Mouse (Mus musculus) testis, postnatal 10 days (tissue): Measurements from ENCODE around the gene Ndel1.

Experiments used
- DNase-seq: peaks from one replicate; pipeline ENCODE4 v3.0.0; 2021; ENCODE audit warnings: low spot score

The Ndel1 gene

GRCm38 (mm10) chr11:68871748-68872147 lies at the start of gene Ndel1:
Gene Ndel1, minus strand, starts transcription at chr11:68871858.
- no peak for DNase-seq

GRCm38 (mm10) chr11:68914566-68914965 lies 42.9 kb upstream of the Ndel1 start:
- DNase-seq: no peak

GRCm38 (mm10) chr11:68911531-68912177 lies 40.0 kb upstream of the Ndel1 start:
- no peak for DNase-seq

DNA sequence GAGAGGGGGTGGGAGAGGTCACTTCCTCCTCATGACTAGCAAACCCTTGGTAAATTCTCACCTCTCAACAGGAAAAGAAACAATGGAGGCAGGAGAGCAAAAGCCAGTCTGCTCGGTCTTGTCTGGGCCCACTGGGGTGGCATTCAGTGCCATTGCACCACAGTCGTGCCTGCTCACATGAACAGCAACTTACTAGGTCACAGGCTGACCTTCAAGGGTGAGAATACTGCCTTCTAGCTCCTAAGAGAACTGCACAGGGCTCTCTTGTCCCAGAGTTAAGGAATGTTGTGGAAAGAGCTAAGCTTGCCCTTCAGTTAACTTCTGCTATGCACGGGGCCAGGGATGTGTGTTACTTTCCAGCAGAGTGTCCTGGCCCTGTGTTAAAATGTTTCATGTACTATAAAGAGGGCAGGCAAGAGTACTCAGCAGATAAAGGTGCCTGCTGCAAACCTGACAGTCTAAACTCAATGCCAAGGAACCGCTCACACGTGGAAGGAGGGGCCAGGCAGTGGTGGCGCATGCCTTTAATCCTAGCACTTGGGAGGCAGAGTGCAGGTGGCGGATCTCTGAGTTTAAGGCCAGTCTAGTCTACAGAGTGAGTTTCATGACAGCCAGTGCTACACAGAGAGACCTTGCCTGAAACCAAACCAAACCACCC lies 37.3 kb upstream of the Ndel1 start:
- no peak for DNase-seq

GRCm38 (mm10) chr11:68907251-68907650 lies 35.6 kb upstream of the Ndel1 start:
- DNase-seq: no peak

DNA sequence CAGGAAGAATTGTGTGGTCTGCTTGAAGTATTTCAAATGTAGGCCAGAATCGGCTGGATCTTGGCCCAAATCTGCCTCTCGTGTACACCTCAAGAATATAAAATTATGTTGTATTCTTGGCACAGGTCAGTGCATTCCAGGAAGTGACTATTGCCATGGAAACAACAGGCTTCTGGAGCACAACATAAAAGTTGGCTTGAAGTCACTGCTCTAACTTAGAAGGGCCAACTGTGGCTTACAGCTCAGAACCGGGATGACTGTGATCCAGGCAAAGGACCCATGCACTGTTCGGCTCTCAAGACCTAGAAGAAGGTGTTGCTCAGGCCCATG lies 34.8 kb upstream of the Ndel1 start:
- DNase-seq: no peak

GRCm38 (mm10) chr11:68905665-68906460 lies 34.2 kb upstream of the Ndel1 start:
- DNase-seq: no peak

GRCm38 (mm10) chr11:68905138-68905531 lies 33.5 kb upstream of the Ndel1 start:
- no peak for DNase-seq

DNA sequence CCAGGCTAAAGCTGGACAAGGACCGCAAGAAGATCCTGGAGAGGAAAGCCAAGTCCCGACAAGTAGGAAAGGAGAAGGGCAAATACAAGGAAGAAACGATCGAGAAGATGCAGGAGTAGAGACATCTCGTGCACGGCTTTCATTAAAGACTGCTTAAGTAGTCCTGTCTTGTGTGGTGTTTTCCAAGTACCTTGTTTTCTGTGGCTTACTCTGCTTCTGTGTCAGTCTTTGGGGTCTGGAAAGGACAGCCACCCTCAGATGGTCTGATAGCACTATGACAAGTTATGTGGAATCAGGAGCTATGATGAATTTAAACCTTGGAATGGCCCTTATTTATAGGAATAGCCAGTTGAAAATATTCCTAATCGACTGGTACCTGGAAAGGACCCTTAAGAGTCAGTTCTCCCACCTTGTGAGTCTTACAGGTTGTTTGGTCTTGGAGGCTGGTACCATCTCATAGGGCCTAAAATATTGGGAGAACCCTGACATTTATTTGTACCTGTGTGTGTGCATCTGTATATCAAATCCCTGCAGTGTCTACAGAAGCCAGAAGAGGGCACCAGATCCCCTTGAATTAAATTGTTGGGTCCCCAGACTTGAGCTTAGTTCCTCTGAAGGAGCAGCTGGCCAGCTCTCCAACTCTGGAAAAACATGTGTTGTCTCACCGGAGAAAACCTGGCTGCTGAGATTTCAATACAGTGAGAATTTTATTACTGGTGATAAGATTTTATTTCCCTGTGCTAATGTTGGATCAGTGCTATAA lies 32.9 kb upstream of the Ndel1 start:
- DNase-seq: peak; percentile 82

DNA sequence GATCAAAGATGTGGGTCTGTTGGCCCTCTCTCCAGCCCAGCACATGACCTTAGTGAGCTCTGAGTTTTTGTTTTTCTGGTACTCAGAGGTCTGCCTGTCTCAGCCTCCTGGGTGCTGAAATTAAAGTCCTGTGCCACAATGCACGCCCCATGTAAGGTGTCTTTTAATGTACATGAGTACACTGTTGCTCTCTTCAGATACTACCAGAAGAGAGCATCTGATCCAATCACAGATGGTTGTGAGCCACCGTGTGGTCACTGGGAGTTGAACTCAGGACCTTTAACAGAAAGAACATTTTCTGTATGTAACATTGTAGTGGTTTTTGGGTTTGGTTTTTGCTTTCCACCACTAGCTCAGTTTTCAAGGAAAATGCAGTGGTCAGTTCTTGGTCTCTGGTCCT lies 32.1 kb upstream of the Ndel1 start:
- no peak for DNase-seq

- no peak for DNase-seq
Observed at GRCm38 (mm10) chr11:68902823-68903222, 31.2 kb upstream of the Ndel1 start.

- no peak for DNase-seq
Observed at GRCm38 (mm10) chr11:68902367-68902766, 30.7 kb upstream of the Ndel1 start.

GRCm38 (mm10) chr11:68902047-68902364 lies 30.3 kb upstream of the Ndel1 start:
- DNase-seq: no peak

GRCm38 (mm10) chr11:68901351-68902046 lies 29.8 kb upstream of the Ndel1 start, which contains the start of gene Rpl26:
Gene Rpl26, plus strand, starts transcription at chr11:68901583.
- DNase-seq: peak; percentile 98

DNA sequence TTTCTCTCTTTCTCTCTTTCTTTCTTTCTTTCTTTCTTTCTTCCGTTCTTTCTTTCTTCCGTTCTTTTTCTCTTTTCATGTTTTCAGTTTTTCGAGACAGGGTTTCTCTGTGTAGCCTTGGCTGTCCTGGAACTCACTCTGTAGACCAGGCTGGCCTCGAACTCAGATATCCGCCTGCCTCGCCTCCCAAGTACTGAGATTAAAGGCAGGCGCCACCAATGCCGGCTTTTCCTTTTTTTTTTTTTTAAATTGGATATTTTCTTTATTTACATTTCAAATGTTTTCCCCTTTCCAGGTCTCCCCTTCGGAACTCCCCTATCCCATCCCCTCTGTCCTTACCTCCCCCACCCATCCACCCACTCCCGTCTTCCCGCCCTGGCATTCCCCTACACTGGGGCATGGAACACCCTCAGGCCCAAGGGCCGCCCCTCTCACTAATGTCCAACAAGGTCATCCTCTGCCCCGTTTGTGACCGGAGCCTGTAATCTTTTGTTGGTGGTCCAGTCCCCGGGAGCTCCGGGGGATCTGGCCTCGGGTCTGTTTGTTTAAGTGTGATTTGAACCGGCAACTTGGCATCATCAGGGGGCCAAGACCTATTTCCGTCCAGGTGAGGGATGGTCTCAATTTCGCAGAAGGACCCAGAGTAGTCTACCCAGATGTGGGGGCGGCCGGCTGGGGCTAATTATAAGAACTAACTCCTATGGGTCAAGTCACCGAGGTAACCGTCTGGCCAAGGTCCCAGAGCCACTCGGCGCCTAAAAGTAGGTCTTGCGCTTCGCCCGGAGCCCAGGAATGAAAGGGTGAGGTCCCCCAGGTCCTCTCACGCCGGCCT lies 29.1 kb upstream of the Ndel1 start:
- no peak for DNase-seq

DNA sequence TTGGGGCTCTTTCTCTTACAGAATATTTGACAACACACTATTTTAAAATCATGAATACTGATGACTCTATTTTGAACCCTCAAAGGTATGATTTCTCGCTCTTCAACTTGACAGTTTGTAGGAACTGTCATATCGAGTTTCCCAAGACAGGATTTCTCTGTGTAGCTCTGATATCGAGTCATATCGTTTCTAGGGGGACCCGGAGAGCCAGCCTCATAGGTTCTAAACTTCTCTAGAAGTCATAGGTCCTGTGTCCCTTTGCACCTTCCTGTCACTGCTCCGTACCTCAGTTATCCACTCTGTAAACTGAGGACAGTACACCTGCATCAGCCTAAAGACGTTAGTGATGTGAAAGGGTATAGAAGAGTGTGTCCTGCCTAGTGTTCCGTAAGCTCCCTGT lies 28.2 kb upstream of the Ndel1 start:
- no peak for DNase-seq

DNA sequence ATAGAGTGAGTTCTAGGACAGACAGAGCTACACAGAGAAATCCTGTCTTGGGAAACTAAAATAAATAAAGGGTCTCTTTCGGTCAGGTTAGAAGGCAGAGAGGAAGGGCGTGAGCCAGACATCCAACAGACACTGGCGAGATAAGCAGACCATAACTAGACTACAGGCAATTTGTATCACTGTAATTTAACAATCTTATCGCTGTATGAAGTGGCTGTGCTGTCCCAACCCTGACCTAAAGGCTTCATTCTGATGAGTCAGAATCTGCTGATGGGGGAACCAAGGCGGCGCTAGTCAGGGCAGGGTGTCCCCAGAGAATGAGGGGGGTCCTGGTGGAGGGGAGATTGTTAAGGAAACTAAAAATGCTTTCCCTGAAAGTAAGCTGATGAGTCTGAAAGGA lies 27.1 kb upstream of the Ndel1 start:
- DNase-seq: no peak

DNA sequence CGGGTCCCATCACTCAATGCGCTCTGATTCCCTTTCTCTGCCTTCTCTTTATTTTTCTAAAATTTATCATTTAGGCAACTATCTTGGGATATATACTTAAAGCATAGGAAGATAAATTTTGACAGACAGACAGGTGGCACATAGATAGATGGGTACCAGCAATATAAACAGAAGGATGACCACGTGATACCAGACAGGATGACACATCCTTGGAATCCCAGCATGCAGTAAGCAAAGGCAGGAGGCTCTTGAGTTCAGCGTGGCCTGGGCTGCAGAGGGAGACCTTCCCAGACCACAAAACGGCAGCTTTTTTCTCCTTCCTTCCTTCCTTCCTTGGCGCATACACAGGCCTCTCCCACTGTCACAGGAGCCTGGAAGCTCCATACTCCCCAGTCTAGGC lies 26.2 kb upstream of the Ndel1 start:
- no peak for DNase-seq

DNA sequence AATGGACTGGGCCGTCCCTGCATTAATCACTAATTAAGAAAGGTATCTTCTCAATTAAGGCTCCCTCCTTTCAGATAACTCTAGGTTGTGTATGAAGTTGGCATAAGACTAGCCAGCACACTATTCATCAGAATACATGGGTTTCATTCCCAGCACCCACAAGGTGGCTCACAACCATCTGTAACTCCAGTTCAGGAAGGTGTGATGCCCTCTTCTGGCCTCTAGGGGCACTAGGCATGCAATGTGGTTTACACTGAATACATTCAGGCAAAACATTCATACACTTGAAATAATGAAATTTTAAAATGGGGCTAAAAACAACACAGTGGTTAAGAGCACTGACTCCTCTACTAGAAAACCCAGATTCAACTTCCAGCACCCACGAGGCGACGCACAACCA lies 25.5 kb upstream of the Ndel1 start:
- DNase-seq: no peak

GRCm38 (mm10) chr11:68896247-68896646 lies 24.6 kb upstream of the Ndel1 start:
- no peak for DNase-seq

DNA sequence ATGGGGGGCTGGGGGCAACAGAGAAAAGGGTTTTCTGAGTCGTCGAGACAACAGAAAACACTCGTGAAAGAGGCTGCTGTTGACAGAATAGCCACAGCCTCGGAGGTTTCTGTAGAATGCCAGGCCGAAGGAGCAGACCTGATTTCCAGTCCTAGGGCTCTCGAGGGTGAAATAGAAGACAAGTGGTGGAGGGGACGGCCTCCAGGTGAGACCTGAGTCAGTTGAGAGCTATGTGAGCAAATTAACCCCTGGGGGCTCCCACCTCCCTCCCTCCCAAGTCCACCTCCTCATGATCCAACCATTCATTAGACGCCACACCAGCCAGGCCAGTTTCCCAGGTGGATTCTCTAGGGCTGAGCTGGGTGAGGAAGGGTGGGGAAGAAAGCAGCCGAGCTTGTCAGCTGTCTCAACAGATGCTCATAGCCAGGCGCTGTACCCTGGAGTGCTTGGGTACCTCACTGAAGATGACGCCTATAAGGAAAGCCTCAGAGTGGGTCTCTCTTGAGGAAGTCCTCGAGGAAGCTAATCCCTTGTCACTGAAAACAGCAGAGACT lies 22.3 kb upstream of the Ndel1 start:
- DNase-seq: no peak
